Mouse (Mus musculus) ovary, adult 10 weeks (tissue): ENCODE measurements around the gene Gnat1. TPM values are rescaled to one million over a fixed set of nuclear protein-coding genes. Genes with fewer than 3 reads are reported as not detected.

Experiments used
- polyA plus RNA-seq: library from polyadenylated mRNA; stranded (reverse); fragments of 350-450 nt; fragmentation: Illumina TruSeq; extraction: RNeasy Lipid Tissue Mini Kit (QIAGEN cat#74804); gene quantifications from one replicate; pipeline ENCODE4 v1.2.3, GENCODE M21; 2014

Gnat1 gene
- polyA plus RNA-seq = not detected

GRCm38 (mm10) chr9:107679501-107679900 lies at the start of gene Gnat1:
Gene Gnat1 (minus strand): TSS chr9:107679712.

GRCm38 (mm10) chr9:107709697-107710483 lies 30.4 kb upstream of the Gnat1 start, which contains the start of gene Sema3f:
Gene Sema3f (minus strand): TSS chr9:107710475.

GRCm38 (mm10) chr9:107669480-107669945 lies 10.0 kb downstream of the Gnat1 start, which contains the start of gene Slc38a3:
Gene Slc38a3 (minus strand): TSS chr9:107669530.

GRCm38 (mm10) chr9:107635279-107636028 lies 44.1 kb downstream of the Gnat1 start, which contains the start of gene Gnai2:
Gene Gnai2 (minus strand): TSS chr9:107635367.

Other genes with a start within 250 kb of the Gnat1 start
- gene Tmem115, start 145.8 kb downstream of the Gnat1 start, polyA plus RNA-seq = not detected
- gene Cyb561d2, start 137.5 kb downstream of the Gnat1 start, polyA plus RNA-seq = 4.6 TPM
- gene Nprl2, start 137.5 kb downstream of the Gnat1 start, polyA plus RNA-seq = 0.31 TPM
- gene Zmynd10, start 132.4 kb downstream of the Gnat1 start, polyA plus RNA-seq = not detected
- 7.7 TPM for gene Rassf1, start 128.2 kb downstream of the Gnat1 start, polyA plus RNA-seq
- gene Tusc2, start 116.5 kb downstream of the Gnat1 start, polyA plus RNA-seq = 20.4 TPM
- 0.66 TPM for gene Hyal2, start 111.8 kb downstream of the Gnat1 start, polyA plus RNA-seq
- gene Hyal1, start 102.8 kb downstream of the Gnat1 start, polyA plus RNA-seq = 2.8 TPM
- 5.5 TPM for gene Naa80, start 100.8 kb downstream of the Gnat1 start, polyA plus RNA-seq
- 0.34 TPM for gene Hyal3, start 98.9 kb downstream of the Gnat1 start, polyA plus RNA-seq
- 18.3 TPM for gene Ifrd2, start 92.1 kb downstream of the Gnat1 start, polyA plus RNA-seq
- 1.2 TPM for gene Sema3b, start 70.5 kb downstream of the Gnat1 start, polyA plus RNA-seq
- gene Gnai2, start 44.3 kb downstream of the Gnat1 start, polyA plus RNA-seq = 37.4 TPM
- 1.1 TPM for gene Slc38a3, start 10.2 kb downstream of the Gnat1 start, polyA plus RNA-seq
- 0.57 TPM for gene Sema3f, start 30.8 kb upstream of the Gnat1 start, polyA plus RNA-seq
- 190 TPM for gene Rbm5, start 91.3 kb upstream of the Gnat1 start, polyA plus RNA-seq
- 116 TPM for gene Rbm6, start 193.5 kb upstream of the Gnat1 start, polyA plus RNA-seq
- gene Mon1a, start 208.4 kb upstream of the Gnat1 start, polyA plus RNA-seq = not detected
- gene Mst1r, start 227.2 kb upstream of the Gnat1 start, polyA plus RNA-seq = 0.11 TPM
- gene Actl11, start 248.8 kb upstream of the Gnat1 start, polyA plus RNA-seq = not detected